Mouse (Mus musculus): ENCODE results near the gene Zfp94. TPM values are rescaled to one million over a fixed set of nuclear protein-coding genes. Genes with fewer than 3 reads are reported as not detected.

Gene Zfp94
- polyA plus RNA-seq, 1 experiment, result 2.1 TPM

GRCm38 (mm10) chr7:24259306-24259999 is 57.0 kb downstream of the Zfp94 start:
- Histone ChIP-seq H3K4me3 (no peak overlapping the region), H3K4me2 (ENCODE audit: low read depth) (no peak overlapping the region), H3K79me2 (ENCODE audit: control insufficient read depth, insufficient read depth) (no peaks in the 10 kb centered on the region), H3ac (ENCODE audit: control insufficient read depth, insufficient read length) (no peak overlapping the region), H3K36me3 (ENCODE audit: control insufficient read depth, insufficient read depth) (no peaks in the 10 kb centered on the region), H3K27me3 (ENCODE audit: control insufficient read depth, insufficient read depth, insufficient read length) (no peaks in the 10 kb centered on the region)
- TF ChIP-seq REST (IDR thresholded peaks at IDR 0.05; ENCODE audit: insufficient read depth, insufficient read length) (no peak), USF1 (IDR thresholded peaks at IDR 0.05; ENCODE audit: low read depth) (no peak), CEBPB (IDR thresholded peaks at IDR 0.05; ENCODE audit: insufficient read depth, poor library complexity, severe bottlenecking) (no peak), TCF3 (IDR thresholded peaks at IDR 0.05; ENCODE audit: insufficient read length, low read depth) (no peak), POLR2AphosphoS2 (IDR thresholded peaks at IDR 0.05; ENCODE audit: insufficient read length, low read depth) (no peak), TCF12 (IDR thresholded peaks at IDR 0.05; ENCODE audit: insufficient read depth, poor library complexity, severe bottlenecking) (no peak), MAX (IDR thresholded peaks at IDR 0.05; ENCODE audit: low read depth) (no peak), MYOG (IDR thresholded peaks at IDR 0.05; ENCODE audit: control insufficient read depth in 1 of 3, insufficient read depth in 1 of 3, insufficient read length in 2 of 3, low read depth in 2 of 3) (no peak), SRF (IDR thresholded peaks at IDR 0.05; ENCODE audit: control insufficient read depth, insufficient read length, low read depth) (no peak), E2F4 (IDR thresholded peaks at IDR 0.05; ENCODE audit: insufficient read depth) (no peak)

DNA sequence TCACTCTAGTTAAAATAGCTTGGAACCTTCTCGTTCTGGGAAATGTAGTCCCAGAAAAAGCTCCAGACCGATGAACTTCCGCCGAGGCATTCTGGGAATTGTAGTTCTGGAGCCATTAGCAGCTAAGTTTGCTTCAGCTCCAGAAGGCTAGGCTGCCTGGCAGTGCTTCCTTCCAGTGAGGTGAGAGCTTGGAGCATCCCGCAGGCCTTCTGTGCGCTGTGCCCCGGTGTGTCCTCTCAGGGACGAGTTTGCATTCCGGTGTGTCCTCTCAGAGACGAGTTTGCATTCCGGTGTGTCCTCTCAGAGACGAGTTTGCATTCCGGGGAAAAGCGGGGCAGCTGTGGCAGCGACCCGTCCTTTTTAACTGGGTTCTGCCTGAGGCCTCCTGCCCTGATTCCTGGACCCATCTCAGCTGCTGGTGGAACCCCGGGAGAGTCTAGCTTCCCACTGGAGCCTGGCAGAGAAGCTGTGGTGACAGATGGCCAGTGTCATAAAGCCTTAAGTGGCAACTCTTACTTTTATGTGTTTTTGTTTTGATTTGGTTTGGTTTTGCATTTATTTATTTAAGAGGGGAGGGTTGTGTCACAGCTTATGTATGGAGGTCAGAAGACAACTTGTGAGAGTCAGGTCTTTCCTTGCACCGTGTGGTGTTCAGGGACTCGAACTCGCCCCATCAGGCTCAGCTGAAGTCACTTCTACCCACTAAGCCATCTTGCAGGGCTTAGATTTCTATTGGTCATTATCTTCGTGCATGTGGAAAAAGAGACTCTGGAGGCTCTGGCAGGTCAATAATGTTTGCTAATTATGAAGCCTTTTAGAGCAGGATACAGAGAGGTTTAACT is 61.6 kb downstream of the Zfp94 start, which contains the start of gene Zfp108:
Zfp108 (plus strand) TSS at position 162 of the 842 bp plus-strand sequence.
- H3K4me2 ChIP-seq (ENCODE audit: low read depth), result peak within 1 kb of the TSS; percentile 63
- H3K79me2 ChIP-seq (ENCODE audit: control insufficient read depth, insufficient read depth), result no peaks in the 10 kb centered on the region
- peak within 1 kb of the TSS; percentile 3 for H3ac ChIP-seq (ENCODE audit: control insufficient read depth, insufficient read length)
- TF ChIP-seq TCF3 (IDR thresholded peaks at IDR 0.05; ENCODE audit: insufficient read length, low read depth), result no peak
- no peak for TF ChIP-seq CEBPB (IDR thresholded peaks at IDR 0.05; ENCODE audit: insufficient read depth, poor library complexity, severe bottlenecking)
- TF ChIP-seq POLR2AphosphoS2 (IDR thresholded peaks at IDR 0.05; ENCODE audit: insufficient read length, low read depth), result peak; percentile 37
- TF ChIP-seq POLR2A (IDR thresholded peaks at IDR 0.05; ENCODE audit: insufficient read length, low read depth), result peak; percentile 47
- no peaks in the 10 kb centered on the region for H3K27me3 ChIP-seq (ENCODE audit: control insufficient read depth, insufficient read depth, insufficient read length)
- H3K36me3 ChIP-seq (ENCODE audit: control insufficient read depth, insufficient read depth), result no peaks in the 10 kb centered on the region
- H3K4me3 ChIP-seq, result peak within 1 kb of the TSS; percentile 19

DNA sequence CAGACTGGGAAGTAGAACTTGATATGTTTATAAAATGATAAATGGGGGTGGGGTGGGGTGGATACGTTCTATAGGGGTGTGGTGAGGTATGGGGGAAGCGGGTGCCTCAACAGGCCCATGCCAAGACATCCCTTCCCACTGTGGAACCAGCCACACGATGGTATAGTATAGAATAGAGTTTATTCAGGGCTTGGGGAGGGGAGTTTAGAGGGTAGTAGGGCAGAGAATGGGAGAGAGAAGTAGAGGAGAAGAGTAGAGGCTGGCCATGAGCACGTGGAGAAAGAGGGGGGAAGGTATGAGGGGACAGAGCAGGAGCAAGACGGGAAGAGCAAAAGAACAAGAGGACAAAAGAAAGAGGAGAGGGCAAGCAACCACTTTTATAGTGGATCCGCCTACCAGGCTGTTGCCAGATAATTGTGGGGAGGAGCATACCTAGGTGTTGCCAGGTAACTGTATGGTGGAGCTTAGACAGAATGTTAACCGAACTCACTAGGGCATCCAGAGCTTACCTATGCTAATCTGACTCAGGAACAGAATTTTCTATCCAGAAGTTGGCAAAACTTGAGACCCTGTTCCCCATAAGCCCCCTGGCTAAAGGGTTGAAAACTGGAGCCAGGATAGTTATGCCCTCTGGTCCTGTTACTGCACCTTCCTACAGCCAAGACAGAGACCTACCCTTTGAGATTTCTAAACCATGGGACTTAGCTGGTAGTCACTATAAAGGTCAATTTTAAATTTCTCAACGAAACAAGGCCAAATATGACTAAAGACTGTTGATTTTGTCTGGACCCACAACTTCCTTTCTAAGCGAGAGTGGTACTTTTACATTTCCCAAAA is 62.5 kb downstream of the Zfp94 start:
- TF ChIP-seq REST (IDR thresholded peaks at IDR 0.05; ENCODE audit: insufficient read depth, insufficient read length) (no peak), E2F4 (IDR thresholded peaks at IDR 0.05; ENCODE audit: insufficient read depth) (no peak), TCF12 (IDR thresholded peaks at IDR 0.05; ENCODE audit: insufficient read depth, poor library complexity, severe bottlenecking) (no peak), USF1 (IDR thresholded peaks at IDR 0.05; ENCODE audit: low read depth) (no peak), MYOD1 (IDR thresholded peaks at IDR 0.05; ENCODE audit: control insufficient read depth in 1 of 3, insufficient read length in 2 of 3, low read depth in 2 of 3) (no peak), POLR2A (IDR thresholded peaks at IDR 0.05; ENCODE audit: insufficient read length, low read depth) (no peak)
- Histone ChIP-seq H3K4me3 (peak overlapping the region; percentile 19), H3K27me3 (ENCODE audit: control insufficient read depth, insufficient read depth, insufficient read length) (no peaks in the 10 kb centered on the region), H3K79me2 (ENCODE audit: control insufficient read depth, insufficient read depth) (no peaks in the 10 kb centered on the region), H3K4me2 (ENCODE audit: low read depth) (peak overlapping the region; percentile 63), H3ac (ENCODE audit: control insufficient read depth, insufficient read length) (no peak overlapping the region), H3K36me3 (ENCODE audit: control insufficient read depth, insufficient read depth) (no peaks in the 10 kb centered on the region)

Other genes with a start within 250 kb of the Zfp94 start
- gene Zfp180, start 234.7 kb downstream of the Zfp94 start, polyA plus RNA-seq (2012; fragmentation: generic; extraction: Trizol), result 9.0 TPM
- 1.2 TPM for gene Zfp112, start 204.4 kb downstream of the Zfp94 start, polyA plus RNA-seq (2012; fragmentation: generic; extraction: Trizol)
- 2.0 TPM for gene Zfp235, start 182.5 kb downstream of the Zfp94 start, polyA plus RNA-seq (2012; fragmentation: generic; extraction: Trizol)
- gene Zfp114, start 141.6 kb downstream of the Zfp94 start, polyA plus RNA-seq (2012; fragmentation: generic; extraction: Trizol), result not detected
- gene Zfp111, start 105.2 kb downstream of the Zfp94 start, polyA plus RNA-seq (2012; fragmentation: generic; extraction: Trizol), result 0.90 TPM
- gene Zfp109, start 79.1 kb downstream of the Zfp94 start, polyA plus RNA-seq (2012; fragmentation: generic; extraction: Trizol), result 0.46 TPM
- 0.38 TPM for gene Zfp108, start 61.9 kb downstream of the Zfp94 start, polyA plus RNA-seq (2012; fragmentation: generic; extraction: Trizol)
- 1.4 TPM for gene Zfp93, start 46.2 kb downstream of the Zfp94 start, polyA plus RNA-seq (2012; fragmentation: generic; extraction: Trizol)
- 4.3 TPM for gene Zfp61, start 15.4 kb downstream of the Zfp94 start, polyA plus RNA-seq (2012; fragmentation: generic; extraction: Trizol)
- gene Tescl, start 17.3 kb upstream of the Zfp94 start, polyA plus RNA-seq (2012; fragmentation: generic; extraction: Trizol), result 0.05 TPM
- not detected for gene Lypd5, start 32.5 kb upstream of the Zfp94 start, polyA plus RNA-seq (2012; fragmentation: generic; extraction: Trizol)
- 37.4 TPM for gene Kcnn4, start 53.6 kb upstream of the Zfp94 start, polyA plus RNA-seq (2012; fragmentation: generic; extraction: Trizol)
- 17.4 TPM for gene Smg9, start 83.0 kb upstream of the Zfp94 start, polyA plus RNA-seq (2012; fragmentation: generic; extraction: Trizol)
- 0.32 TPM for gene Irgc1, start 135.6 kb upstream of the Zfp94 start, polyA plus RNA-seq (2012; fragmentation: generic; extraction: Trizol)
- 32.5 TPM for gene Plaur, start 145.8 kb upstream of the Zfp94 start, polyA plus RNA-seq (2012; fragmentation: generic; extraction: Trizol)
- gene Cadm4, start 165.4 kb upstream of the Zfp94 start, polyA plus RNA-seq (2012; fragmentation: generic; extraction: Trizol), result 54.4 TPM
- 30.0 TPM for gene Zfp428, start 190.3 kb upstream of the Zfp94 start, polyA plus RNA-seq (2012; fragmentation: generic; extraction: Trizol)
- 0.10 TPM for gene AC161166.1, start 195.8 kb upstream of the Zfp94 start, polyA plus RNA-seq (2012; fragmentation: generic; extraction: Trizol)
- gene Irgq, start 214.0 kb upstream of the Zfp94 start, polyA plus RNA-seq (2012; fragmentation: generic; extraction: Trizol), result 17.4 TPM
- 0.17 TPM for gene Pinlyp, start 229.5 kb upstream of the Zfp94 start, polyA plus RNA-seq (2012; fragmentation: generic; extraction: Trizol)
- gene Xrcc1, start 229.6 kb upstream of the Zfp94 start, polyA plus RNA-seq (2012; fragmentation: generic; extraction: Trizol), result 32.7 TPM